Mouse (Mus musculus): ENCODE results near the gene Selenow.
A peak's percentile ranks its signal among the peaks of the same experiment; 100 is the strongest.

Selenow gene

DNA sequence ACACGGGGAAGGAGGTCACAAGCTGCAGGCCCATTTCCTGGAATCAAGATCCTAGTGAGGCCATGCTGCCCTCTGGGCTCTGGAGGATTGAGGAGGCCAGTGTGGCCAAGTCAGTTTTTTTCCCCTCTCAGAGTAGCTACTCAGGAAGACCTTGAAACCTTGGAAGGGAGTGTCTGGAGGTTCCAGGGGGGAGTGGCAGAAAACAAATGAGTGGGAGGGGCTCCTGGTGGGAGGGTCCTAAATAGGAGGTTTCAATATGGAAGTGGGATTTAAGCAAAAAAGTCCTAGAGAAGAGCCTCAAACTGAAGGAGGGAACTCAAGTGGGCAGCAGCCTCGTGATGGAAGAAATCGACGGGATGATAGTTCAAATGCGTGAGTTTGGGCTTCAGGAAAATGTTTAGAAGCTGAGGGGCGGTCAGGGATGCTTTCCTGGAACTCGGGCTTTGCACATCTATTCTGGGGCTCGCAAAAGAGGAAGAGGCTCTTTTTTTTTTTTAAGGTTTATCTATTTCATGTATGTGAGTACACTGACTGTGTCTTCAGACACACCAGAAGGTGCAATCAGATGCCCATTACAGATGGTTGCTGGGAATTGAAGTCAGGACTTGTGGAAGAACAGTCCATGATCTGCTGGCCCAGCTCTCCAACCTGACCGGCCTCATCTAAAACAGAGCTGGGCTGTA is 20.7 kb downstream of the Selenow start:
- peak; percentile 80 for DNase-seq

DNA sequence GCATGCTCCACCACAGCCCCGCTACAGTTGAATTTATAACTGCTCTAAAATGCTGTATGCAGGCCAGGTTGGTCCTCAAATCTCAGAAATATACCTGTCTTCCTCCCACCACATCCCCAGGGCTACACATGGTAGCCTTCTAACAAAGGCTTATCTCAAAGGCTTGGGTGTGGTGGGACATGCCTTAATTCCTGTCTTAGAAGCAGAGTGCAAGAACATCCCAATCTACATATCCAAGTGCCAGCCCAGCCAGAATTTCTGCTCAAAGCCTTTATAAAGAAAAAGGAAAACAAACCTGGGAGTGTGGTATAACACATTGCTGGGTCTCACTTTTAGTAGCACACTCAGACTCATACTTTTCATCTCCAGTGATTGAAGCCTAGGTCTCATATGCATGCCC is 28.0 kb downstream of the Selenow start:
- peak; percentile 67 for DNase-seq

DNA sequence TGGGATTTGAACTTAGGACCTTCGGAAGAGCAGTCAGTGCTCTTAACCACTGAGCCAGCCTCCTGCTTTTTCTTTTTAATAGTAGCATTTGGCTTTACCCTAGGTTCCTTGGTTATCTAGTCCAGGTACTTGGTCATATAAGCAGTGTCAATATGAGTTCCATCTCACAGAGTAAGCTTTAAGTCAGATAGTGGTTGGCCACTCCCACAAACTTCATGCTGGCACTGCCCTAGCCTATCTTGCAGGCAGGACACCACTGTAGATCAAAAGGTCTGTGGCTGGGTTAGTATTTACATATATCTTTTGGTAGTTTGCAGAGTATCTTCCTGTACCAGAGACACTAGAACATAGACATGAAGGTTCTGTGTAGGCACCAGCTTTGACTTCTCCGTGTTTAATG is 38.1 kb downstream of the Selenow start:
- DNase-seq, result no peak

DNA sequence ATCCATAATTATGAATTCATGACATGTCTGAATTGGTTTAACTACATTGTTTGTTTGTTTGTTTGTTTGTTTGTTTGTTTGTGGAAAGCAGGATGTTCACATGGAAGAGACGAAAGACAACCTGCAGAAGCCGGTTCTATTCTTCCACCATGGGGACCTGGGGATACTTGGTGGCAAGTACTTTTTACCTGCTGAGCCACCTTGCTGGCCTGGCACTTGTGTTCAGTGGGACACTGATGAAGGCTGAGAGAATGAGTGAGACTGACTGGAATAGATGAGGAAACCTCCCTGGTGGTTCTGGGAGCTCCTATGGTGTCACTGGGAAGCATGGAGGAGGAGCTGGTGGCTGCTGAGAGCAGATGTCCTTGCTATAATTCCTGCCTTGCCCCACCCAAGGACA is 39.9 kb downstream of the Selenow start, which contains the start of gene Crxos:
Crxos (plus strand) TSS at position 301 of the 400 bp plus-strand sequence.
- peak; percentile 56 for DNase-seq

DNA sequence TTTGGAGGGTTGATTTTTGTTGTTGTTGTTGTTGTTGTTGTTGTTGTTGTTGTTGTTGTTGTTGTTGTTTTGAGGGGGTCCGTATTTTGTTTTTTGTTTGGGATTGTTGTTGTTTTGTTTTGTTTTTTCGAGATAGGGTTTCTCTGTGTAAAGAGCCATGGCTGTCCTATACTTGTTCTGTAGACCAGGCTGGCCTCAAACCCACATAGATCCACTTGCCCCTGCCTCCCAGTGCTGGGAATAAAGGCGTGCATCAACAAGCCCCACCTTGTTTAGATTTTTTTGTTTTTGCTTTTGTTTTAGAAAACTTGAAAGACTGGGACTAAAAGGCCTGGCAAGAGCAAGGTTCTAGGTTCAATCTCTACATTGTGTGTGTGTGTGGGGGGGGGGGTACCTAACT is 40.4 kb downstream of the Selenow start:
- peak; percentile 16 for DNase-seq

DNA sequence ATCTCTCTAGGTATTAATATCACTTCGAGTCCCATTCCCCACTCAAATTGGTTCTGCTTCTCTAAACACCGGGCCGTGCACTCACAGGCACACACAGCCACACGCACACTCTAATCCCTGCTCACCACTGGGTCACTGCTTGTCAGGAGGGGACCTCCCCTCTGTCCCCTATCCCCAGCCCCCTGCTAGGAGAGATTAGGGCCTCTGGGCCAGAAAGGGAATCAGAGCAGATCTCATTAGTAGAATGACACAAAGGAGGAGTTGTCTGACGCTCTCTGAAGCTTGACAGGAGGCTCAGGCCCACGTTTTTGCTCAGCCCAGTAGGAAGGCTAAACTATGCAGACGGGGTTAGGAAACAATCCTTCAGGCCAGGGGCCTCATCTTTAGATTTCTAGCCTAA is 40.8 kb downstream of the Selenow start:
- DNase-seq, result peak; percentile 66

DNA sequence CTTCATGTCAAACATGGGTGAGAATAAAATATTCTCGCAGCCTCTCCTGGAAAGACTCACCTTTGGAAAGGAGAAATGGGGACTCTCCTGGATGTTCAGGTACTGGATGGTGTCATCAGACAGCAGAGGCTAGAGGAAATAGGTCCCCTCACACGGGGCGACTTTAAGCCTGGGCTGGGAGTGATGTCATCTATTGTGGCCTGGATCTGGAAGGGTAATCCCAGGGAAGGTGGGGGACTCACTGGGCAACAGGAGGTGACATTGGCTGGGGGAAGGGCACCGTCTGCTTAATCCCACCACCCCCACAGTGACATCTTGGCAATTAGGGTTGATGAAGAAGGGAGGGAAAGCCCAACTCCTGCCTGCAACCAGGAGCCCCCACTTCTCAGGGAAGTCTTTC is 42.4 kb downstream of the Selenow start, which contains the start of gene Crx:
Crx (minus strand) TSS at position 213 of the 400 bp plus-strand sequence.
- peak; percentile 55 for DNase-seq
